Mouse (Mus musculus): ENCODE measurements around the gene 1600002K03Rik.

DNA sequence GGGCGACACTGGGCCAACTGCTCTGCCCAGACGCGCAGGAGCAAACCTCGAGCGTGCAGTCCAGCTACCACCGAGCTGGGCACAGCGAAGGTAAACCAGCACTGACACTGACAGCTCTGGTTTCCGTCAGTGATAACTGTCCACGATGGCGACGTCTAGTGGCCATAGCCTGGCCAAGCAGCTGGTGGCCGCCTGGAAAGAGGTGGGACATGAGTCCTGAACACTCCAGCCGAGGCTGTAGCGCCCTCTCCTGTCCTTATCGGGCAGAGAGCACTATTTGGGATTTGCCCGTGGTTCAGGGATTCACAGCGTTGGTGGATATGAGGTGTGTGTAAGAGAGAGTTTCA is 7.8 kb upstream of the 1600002K03Rik start:
- TF ChIP-seq POLR2A (IDR thresholded peaks at IDR 0.05; ENCODE audit: borderline replicate concordance, control insufficient read depth, low read depth, low read length) (peak; percentile 85), CTCF (IDR thresholded peaks at IDR 0.05; ENCODE audit: control insufficient read depth, insufficient read depth, low read length) (peak; percentile 100)
